Mouse (Mus musculus): ENCODE data around the gene Alox5. TPM values are rescaled to one million over a fixed set of nuclear protein-coding genes. Genes with fewer than 3 reads are reported as not detected.

Gene Alox5
- total and polyA plus RNA-seq, 2 experiments from 2014 or later, result 3.9 to 14.1 TPM

DNA sequence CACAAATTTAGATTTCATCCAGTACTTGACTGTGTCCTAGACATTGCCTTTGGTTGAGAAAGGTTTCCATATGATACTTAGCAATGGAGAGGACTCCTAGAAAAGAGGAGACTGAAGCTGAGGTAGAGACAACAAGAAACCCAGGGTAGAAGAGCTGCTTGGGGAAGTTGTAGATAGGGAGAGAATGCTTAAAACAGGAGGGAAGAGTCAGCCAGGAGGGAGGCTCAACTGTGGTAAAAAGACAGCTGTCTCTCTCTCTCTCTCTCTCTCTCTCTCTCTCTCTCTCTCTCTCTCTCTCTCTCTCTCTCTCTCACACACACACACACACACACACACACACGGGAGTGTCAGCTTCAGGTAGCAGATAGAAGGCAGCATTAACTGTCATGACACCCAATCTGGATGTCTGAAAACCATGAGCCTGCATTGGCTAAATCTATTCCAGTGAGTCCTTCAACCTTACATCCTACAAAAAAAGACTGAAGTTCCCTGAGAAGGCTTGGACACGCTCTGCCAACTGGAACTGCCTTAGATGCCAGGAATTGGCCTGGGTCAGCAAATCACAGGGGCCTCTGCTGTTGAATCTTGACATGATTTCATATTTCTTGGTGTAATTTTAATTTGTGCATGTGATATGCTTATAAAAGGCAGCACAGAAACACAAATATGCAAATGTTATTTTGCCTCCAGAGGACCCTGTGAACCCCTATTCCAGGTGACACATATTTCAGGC is 65.9 kb downstream of the Alox5 start:
- Histone ChIP-seq H3K4me2 (ENCODE audit: low read depth, low read length) (no peak overlapping the region), H3K9ac (replicated peaks; ENCODE audit: low read depth, low read length) (no peak overlapping the region), H3K9me3 (replicated peaks; ENCODE audit: control insufficient read depth, low read length) (no peaks in the 10 kb centered on the region), H3K27ac (ENCODE audit: low read depth) (no peak overlapping the region), H3K4me3 (ENCODE audit: low read depth, low read length) (no peak overlapping the region), H3K4me1 (ENCODE audit: control insufficient read depth, insufficient read depth) (no peaks in the 10 kb centered on the region), H3K27me3 (ENCODE audit: control insufficient read depth, insufficient read depth, low read length) (no peaks in the 10 kb centered on the region), H3K36me3 (replicated peaks; ENCODE audit: control insufficient read depth, insufficient read depth, low read length) (no peaks in the 10 kb centered on the region)
- ATAC-seq (ENCODE audit: insufficient read depth, low read depth), result no peak
- TF ChIP-seq CTCF (IDR thresholded peaks at IDR 0.05; ENCODE audit: low read depth) (no peak), EP300 (IDR thresholded peaks at IDR 0.05; ENCODE audit: low read depth) (no peak)
- 52% methylated on average over 2 of the region's 2 CpGs for WGBS
- no peak for DNase-seq (ENCODE audit: low spot score)

DNA sequence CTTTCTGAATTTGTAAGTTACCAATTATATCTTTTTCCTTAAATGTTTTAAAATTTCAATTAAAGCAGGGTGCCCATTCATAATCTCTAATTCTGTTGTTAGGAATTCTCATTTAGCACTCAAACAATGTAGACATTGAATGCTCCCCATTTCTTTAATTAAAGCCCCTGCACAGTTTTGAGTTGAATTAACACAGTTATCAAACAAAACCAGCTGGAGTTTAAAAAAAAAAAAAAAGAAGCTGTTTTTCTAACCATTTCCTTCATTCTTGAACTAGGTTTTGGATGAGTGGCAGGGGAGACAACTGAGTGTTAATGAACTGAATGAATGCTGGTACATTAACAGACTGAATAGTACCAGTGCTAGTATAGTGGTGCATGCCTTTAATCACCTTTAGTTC is 71.5 kb downstream of the Alox5 start:
- no peak for ATAC-seq (ENCODE audit: insufficient read depth, low read depth)
- H3K27me3 ChIP-seq (ENCODE audit: control insufficient read depth, insufficient read depth, low read length), result no peaks in the 10 kb centered on the region
- no peak for DNase-seq (ENCODE audit: low spot score)
- no peaks in the 10 kb centered on the region for H3K9me3 ChIP-seq (replicated peaks; ENCODE audit: control insufficient read depth, low read length)
- H3K4me1 ChIP-seq (ENCODE audit: control insufficient read depth, insufficient read depth), result no peaks in the 10 kb centered on the region
- H3K4me3 ChIP-seq (ENCODE audit: low read depth, low read length), result no peak overlapping the region
- no peaks in the 10 kb centered on the region for H3K36me3 ChIP-seq (replicated peaks; ENCODE audit: control insufficient read depth, insufficient read depth, low read length)
- H3K9ac ChIP-seq (replicated peaks; ENCODE audit: low read depth, low read length), result no peak overlapping the region
- no peak for TF ChIP-seq CTCF (IDR thresholded peaks at IDR 0.05; ENCODE audit: low read depth)
- TF ChIP-seq EP300 (IDR thresholded peaks at IDR 0.05; ENCODE audit: low read depth), result no peak
- H3K27ac ChIP-seq (ENCODE audit: low read depth), result no peak overlapping the region
- H3K4me2 ChIP-seq (ENCODE audit: low read depth, low read length), result no peak overlapping the region

DNA sequence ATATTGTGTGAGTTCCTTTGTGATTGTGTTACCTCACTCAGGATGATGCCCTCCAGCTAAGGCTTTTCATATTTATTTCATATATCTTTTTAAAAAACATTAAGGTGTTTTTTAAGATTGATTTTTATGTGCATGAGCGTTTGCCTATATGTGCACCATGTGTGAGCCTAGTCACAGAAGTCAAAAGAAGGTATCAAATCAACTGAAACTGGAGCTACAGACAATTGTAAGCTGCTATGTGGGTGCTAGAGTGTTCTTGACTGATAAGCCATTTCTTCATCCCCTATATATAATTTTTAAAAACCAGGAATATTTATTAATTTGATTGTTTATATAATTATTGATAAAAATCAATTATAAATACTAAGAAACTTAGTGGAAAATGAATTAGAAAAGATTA is 72.9 kb downstream of the Alox5 start:
- ATAC-seq (ENCODE audit: insufficient read depth, low read depth) (no peak), DNase-seq (ENCODE audit: low spot score) (no peak)
- TF ChIP-seq CTCF (IDR thresholded peaks at IDR 0.05; ENCODE audit: low read depth) (no peak), EP300 (IDR thresholded peaks at IDR 0.05; ENCODE audit: low read depth) (no peak)
- H3K27me3 ChIP-seq (ENCODE audit: control insufficient read depth, insufficient read depth, low read length), result no peaks in the 10 kb centered on the region
- no peak overlapping the region for H3K27ac ChIP-seq (ENCODE audit: low read depth)
- no peaks in the 10 kb centered on the region for H3K9me3 ChIP-seq (replicated peaks; ENCODE audit: control insufficient read depth, low read length)
- H3K36me3 ChIP-seq (replicated peaks; ENCODE audit: control insufficient read depth, insufficient read depth, low read length), result no peaks in the 10 kb centered on the region
- no peaks in the 10 kb centered on the region for H3K4me1 ChIP-seq (ENCODE audit: control insufficient read depth, insufficient read depth)
- H3K4me3 ChIP-seq (ENCODE audit: low read depth, low read length), result no peak overlapping the region
- no peak overlapping the region for H3K4me2 ChIP-seq (ENCODE audit: low read depth, low read length)
- 95% methylated on average over 1 of the region's 1 CpGs for WGBS
- H3K9ac ChIP-seq (replicated peaks; ENCODE audit: low read depth, low read length), result no peak overlapping the region

DNA sequence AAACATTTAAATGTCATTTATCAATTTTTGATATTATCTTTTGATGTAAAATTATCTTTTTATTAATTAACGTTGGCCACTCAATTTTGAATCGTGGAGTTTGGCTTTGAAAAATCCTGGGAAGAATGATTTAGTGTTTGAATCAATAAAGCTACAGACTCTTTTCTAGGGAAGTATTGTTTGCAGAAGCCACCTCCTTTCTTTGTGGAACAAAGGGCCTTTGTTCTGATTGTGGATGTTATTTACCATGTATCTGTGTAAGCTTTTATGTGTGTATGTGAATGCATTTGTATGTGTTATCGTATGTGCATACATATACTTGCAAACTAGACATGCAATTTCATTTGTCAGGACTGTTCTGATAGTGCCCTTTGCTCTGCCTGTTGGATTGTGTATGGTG is 74.5 kb downstream of the Alox5 start:
- Histone ChIP-seq H3K4me1 (ENCODE audit: control insufficient read depth, insufficient read depth) (no peaks in the 10 kb centered on the region), H3K36me3 (replicated peaks; ENCODE audit: control insufficient read depth, insufficient read depth, low read length) (no peaks in the 10 kb centered on the region), H3K9me3 (replicated peaks; ENCODE audit: control insufficient read depth, low read length) (no peaks in the 10 kb centered on the region), H3K9ac (replicated peaks; ENCODE audit: low read depth, low read length) (no peak overlapping the region), H3K4me2 (ENCODE audit: low read depth, low read length) (no peak overlapping the region), H3K4me3 (ENCODE audit: low read depth, low read length) (no peak overlapping the region), H3K27me3 (ENCODE audit: control insufficient read depth, insufficient read depth, low read length) (no peaks in the 10 kb centered on the region), H3K27ac (ENCODE audit: low read depth) (no peak overlapping the region)
- DNase-seq (ENCODE audit: low spot score) (no peak), ATAC-seq (ENCODE audit: insufficient read depth, low read depth) (no peak)
- TF ChIP-seq CTCF (IDR thresholded peaks at IDR 0.05; ENCODE audit: low read depth), result no peak
- no peak for TF ChIP-seq EP300 (IDR thresholded peaks at IDR 0.05; ENCODE audit: low read depth)
- 85% methylated on average over 3 of the region's 3 CpGs for WGBS

DNA sequence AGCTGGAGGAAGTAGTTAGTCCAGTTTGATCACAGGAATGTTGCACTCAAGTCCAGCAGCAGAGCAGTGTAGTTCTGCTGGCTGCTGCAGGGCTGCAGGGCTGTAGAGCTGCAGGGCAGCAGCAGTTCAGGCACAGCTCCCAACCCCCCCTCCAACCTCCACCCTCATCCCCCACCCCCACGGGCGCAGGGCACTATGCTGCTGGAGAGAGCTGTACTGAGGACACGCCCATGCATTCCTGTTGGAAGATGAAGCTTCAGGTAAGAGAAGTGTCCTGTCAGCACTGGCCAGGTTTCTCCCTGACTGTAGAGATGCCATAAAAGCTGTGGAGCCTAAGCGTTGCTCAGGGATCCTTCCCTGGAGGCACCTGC is 74.9 kb downstream of the Alox5 start:
- Histone ChIP-seq H3K4me1 (ENCODE audit: control insufficient read depth, insufficient read depth) (no peaks in the 10 kb centered on the region), H3K4me3 (ENCODE audit: low read depth, low read length) (no peak overlapping the region), H3K27me3 (ENCODE audit: control insufficient read depth, insufficient read depth, low read length) (no peaks in the 10 kb centered on the region), H3K9me3 (replicated peaks; ENCODE audit: control insufficient read depth, low read length) (no peaks in the 10 kb centered on the region), H3K27ac (ENCODE audit: low read depth) (no peak overlapping the region), H3K9ac (replicated peaks; ENCODE audit: low read depth, low read length) (no peak overlapping the region), H3K4me2 (ENCODE audit: low read depth, low read length) (no peak overlapping the region), H3K36me3 (replicated peaks; ENCODE audit: control insufficient read depth, insufficient read depth, low read length) (no peaks in the 10 kb centered on the region)
- DNase-seq (ENCODE audit: low spot score), result no peak
- TF ChIP-seq CTCF (IDR thresholded peaks at IDR 0.05; ENCODE audit: low read depth) (no peak), EP300 (IDR thresholded peaks at IDR 0.05; ENCODE audit: low read depth) (no peak)
- ATAC-seq (ENCODE audit: insufficient read depth, low read depth), result no peak
- 50% methylated on average over 4 of the region's 4 CpGs for WGBS
